Mouse (Mus musculus): Measurements from ENCODE around the gene Drd2.

DNA sequence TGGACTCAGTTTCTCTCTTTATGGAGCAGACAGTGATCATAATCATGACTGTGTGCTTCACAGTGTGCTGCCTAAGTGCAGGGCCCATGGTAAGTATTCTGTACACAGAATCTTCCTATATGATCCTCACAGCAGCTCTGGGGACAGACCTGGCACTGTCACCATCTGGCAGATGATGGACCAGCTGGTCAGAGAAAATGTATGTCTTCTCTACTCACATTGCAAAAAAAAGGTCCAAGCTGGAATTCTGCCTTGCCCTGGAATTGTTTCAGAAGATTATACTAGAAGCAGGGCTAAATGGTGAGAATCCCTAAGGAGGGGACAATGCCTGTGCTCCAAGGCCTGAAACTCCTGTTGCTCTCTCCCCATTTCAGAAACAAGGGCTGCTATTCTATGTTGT lies 55.6 kb downstream of the Drd2 start:
- TF ChIP-seq CTCF (IDR thresholded peaks at IDR 0.05; ENCODE audit: low read depth, low read length) (no peak), POLR2A (IDR thresholded peaks at IDR 0.05; ENCODE audit: extremely low read depth, insufficient read depth, low read length) (no peak)
